Mouse (Mus musculus): ENCODE results near the gene Zfp956.

DNA sequence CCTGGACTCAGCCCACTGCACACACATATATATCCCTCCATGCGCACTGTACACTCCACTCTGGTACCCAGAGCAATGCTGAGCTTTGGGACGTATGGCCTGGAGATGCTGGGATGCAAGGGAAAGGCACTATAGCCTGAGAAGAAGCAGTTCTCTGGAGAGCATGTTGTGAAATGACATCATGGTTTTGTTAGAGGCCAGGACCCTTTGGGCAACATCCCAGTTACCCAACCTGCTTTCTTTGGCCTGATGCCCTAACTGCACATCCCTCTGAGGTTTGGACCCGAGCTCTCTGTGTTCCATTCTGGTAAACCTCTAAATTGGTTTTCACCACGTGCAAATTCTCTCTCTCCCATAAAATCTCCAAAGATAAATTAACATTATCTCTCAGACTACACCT lies 49.6 kb upstream of the Zfp956 start:
- no peak for TF ChIP-seq GATA1 (IDR thresholded peaks at IDR 0.05; ENCODE audit: borderline replicate concordance, low read length)
- TF ChIP-seq FLI1 (IDR thresholded peaks at IDR 0.05; ENCODE audit: low read length): no peak

All from megakaryocyte, embryonic 14.5 days (primary cell).